34 mouse cellular contexts compared by ENCODE assay signal in genomic region chr7:130831586-130831985, GRCm38 (mm10). TPM values are rescaled to one million over a fixed set of nuclear protein-coding genes. Genes with fewer than 3 reads are reported as not detected.
DNase-seq lines count a peak whose midpoint lies in the region; ATAC-seq and TF ChIP-seq lines count a peak whose summit lies in the region.
"Had no signal": no experiment of that assay in that cellular context is flagged by ENCODE, and none has a peak within 500 bp of the region (broad histone marks: within the 10 kb centered on the region; RNA-seq: fewer than 3 reads in every experiment).

No protein-coding gene starts in this region.

- H3K4me3 ChIP-seq in kidney, embryonic 14.5 days (ENCODE audit: low read length), result no peak overlapping the region
- no peak overlapping the region for H3K4me3 ChIP-seq in liver, adult 2 months (ENCODE audit: insufficient read depth, low read depth, low read length)
- no peak overlapping the region for H3K4me3 ChIP-seq in liver, embryonic 12.5 days
- no peak overlapping the region for H3K4me3 ChIP-seq in embryonic facial prominence, embryonic 10.5 days
- H3K4me3 ChIP-seq: forebrain, embryonic 10.5 days; forebrain, embryonic 13.5 days; heart, adult 2 months; heart, embryonic 10.5 days; heart, embryonic 13.5 days; hindbrain, embryonic 12.5 days; hindbrain, embryonic 15.5 days had no signal

- H3K27ac ChIP-seq in kidney, embryonic 14.5 days (ENCODE audit: low read depth, low read length), result no peak overlapping the region
- H3K27ac ChIP-seq in liver, adult 2 months (replicated peaks; ENCODE audit: insufficient read depth, low read depth, low read length), result no peak overlapping the region
- H3K27ac ChIP-seq in liver, embryonic 12.5 days, result no peak overlapping the region
- no peak overlapping the region for H3K27ac ChIP-seq in embryonic facial prominence, embryonic 10.5 days (replicated peaks)
- H3K27ac ChIP-seq: forebrain, embryonic 10.5 days; forebrain, embryonic 13.5 days; heart, adult 2 months; heart, embryonic 10.5 days; heart, embryonic 13.5 days; hindbrain, embryonic 12.5 days; hindbrain, embryonic 15.5 days had no signal

- H3K4me1 ChIP-seq in kidney, embryonic 14.5 days (ENCODE audit: control insufficient read depth, insufficient read depth, low read length), result peaks cover 11% of the 10 kb centered on the region
- peaks cover 11% of the 10 kb centered on the region; the same call in 1 of the 2 replicates for H3K4me1 ChIP-seq in liver, adult 2 months (ENCODE audit: control insufficient read depth, insufficient read depth, low read length)
- H3K4me1 ChIP-seq in liver, embryonic 12.5 days, result 0 out of 2 replicates have a peak, but pooled peaks cover 3% of the 10 kb centered on the region
- peaks cover 22% of the 10 kb centered on the region for H3K4me1 ChIP-seq in embryonic facial prominence, embryonic 10.5 days

- 89% methylated on average over 5 of the region's 5 CpGs for WGBS in kidney, embryonic 14.5 days
- WGBS in liver, adult 2 months, result 53% methylated on average over 5 of the region's 5 CpGs
- WGBS in liver, embryonic 12.5 days (ENCODE audit: insufficient replicate concordance), result 73% methylated on average over 5 of the region's 5 CpGs
- 91% methylated on average over 5 of the region's 5 CpGs for WGBS in embryonic facial prominence, embryonic 10.5 days

- H3K4me2 ChIP-seq in kidney, embryonic 14.5 days (replicated peaks; ENCODE audit: low read depth, low read length), result no peak overlapping the region
- no peak overlapping the region for H3K4me2 ChIP-seq in liver, embryonic 12.5 days
- H3K4me2 ChIP-seq: forebrain, embryonic 13.5 days; heart, embryonic 13.5 days; hindbrain, embryonic 12.5 days; hindbrain, embryonic 15.5 days had no signal

- no peak for ATAC-seq in kidney, embryonic 14.5 days (ENCODE audit: low FRiP score, low TSS enrichment)
- ATAC-seq in liver, embryonic 12.5 days, result no peak
- ATAC-seq: forebrain, embryonic 13.5 days; forebrain, embryonic 16.5 days; Patski had no signal

- no peak for TF ChIP-seq POLR2A in liver, adult 2 months (IDR thresholded peaks at IDR 0.05; ENCODE audit: extremely low read depth, insufficient read depth, low read length)

- H3K9me3 ChIP-seq in kidney, embryonic 14.5 days (ENCODE audit: control insufficient read depth, low read length), result no peaks in the 10 kb centered on the region
- no peaks in the 10 kb centered on the region for H3K9me3 ChIP-seq in liver, embryonic 12.5 days (replicated peaks)
- H3K9me3 ChIP-seq in embryonic facial prominence, embryonic 10.5 days, result no peaks in the 10 kb centered on the region
- H3K9me3 ChIP-seq: forebrain, embryonic 10.5 days; forebrain, embryonic 13.5 days; heart, embryonic 10.5 days; heart, embryonic 13.5 days; hindbrain, embryonic 12.5 days; hindbrain, embryonic 15.5 days had no signal

- H3K79me2 ChIP-seq in liver, adult 2 months (ENCODE audit: control insufficient read depth, insufficient read depth, low read length), result no peaks in the 10 kb centered on the region

- no peaks in the 10 kb centered on the region for H3K27me3 ChIP-seq in kidney, embryonic 14.5 days (ENCODE audit: control insufficient read depth, insufficient read depth, low read length)
- H3K27me3 ChIP-seq in liver, adult 2 months (ENCODE audit: control insufficient read depth, insufficient read depth, low read length), result no peaks in the 10 kb centered on the region
- H3K27me3 ChIP-seq in liver, embryonic 12.5 days (replicated peaks), result peaks cover 7% of the 10 kb centered on the region
- peaks cover 33% of the 10 kb centered on the region for H3K27me3 ChIP-seq in embryonic facial prominence, embryonic 10.5 days (replicated peaks; ENCODE audit: low read depth, poor library complexity, severe bottlenecking)
- H3K27me3 ChIP-seq: hindbrain, embryonic 15.5 days; Patski had no signal

- no peak overlapping the region for H3K9ac ChIP-seq in kidney, embryonic 14.5 days (ENCODE audit: low read depth, low read length)
- no peak overlapping the region for H3K9ac ChIP-seq in liver, adult 2 months (ENCODE audit: low read depth, low read length)
- H3K9ac ChIP-seq in liver, embryonic 12.5 days, result no peak overlapping the region
- H3K9ac ChIP-seq: forebrain, embryonic 13.5 days; heart, embryonic 13.5 days; hindbrain, embryonic 12.5 days; hindbrain, embryonic 15.5 days had no signal

- TF ChIP-seq CTCF in liver, adult 2 months (IDR thresholded peaks at IDR 0.05; ENCODE audit: low read depth, low read length), result no peak

- H3K36me3 ChIP-seq in kidney, embryonic 14.5 days (ENCODE audit: control insufficient read depth, insufficient read depth, low read length), result no peaks in the 10 kb centered on the region
- no peaks in the 10 kb centered on the region for H3K36me3 ChIP-seq in liver, adult 2 months (ENCODE audit: control insufficient read depth, insufficient read depth, low read length)
- no peaks in the 10 kb centered on the region for H3K36me3 ChIP-seq in liver, embryonic 12.5 days
- H3K36me3 ChIP-seq in embryonic facial prominence, embryonic 10.5 days (replicated peaks), result no peaks in the 10 kb centered on the region
- H3K36me3 ChIP-seq: forebrain, embryonic 10.5 days; G1E; heart, embryonic 10.5 days; heart, embryonic 13.5 days; hindbrain, embryonic 12.5 days; hindbrain, embryonic 15.5 days had no signal

- DNase-seq in kidney, adult 18-20 months, result peak; percentile 73
- peak; percentile 82 for DNase-seq in liver, adult 2 months (ENCODE audit: extremely low read depth, low read depth, low spot score)
- peak; percentile 81 to 89 for DNase-seq in kidney, postnatal 25 days
- peak; percentile 70 for DNase-seq in yolk sac, embryonic 10.5 days (ENCODE audit: low spot score)
- DNase-seq in layer of hippocampus, adult 8-10 months (ENCODE audit: low spot score in 2 of 2), result no peak
- no peak for DNase-seq in embryonic facial prominence, embryonic 10.5 days (ENCODE audit: low spot score)
- DNase-seq: adrenal gland, adult 2 months; adrenal gland, postnatal 14 days; B cell, adult 2 months; cerebellum, adult 11 months; cerebellum, adult 8-10 months; cerebellum, postnatal 10 days; cerebellum, postnatal 36 days; embryo, embryonic 11 days; gastrocnemius, postnatal 10 days; gastrocnemius, postnatal 36 days; heart, adult 2 months; heart, postnatal 14 days; heart, postnatal 4 days had no signal

RNA-seq across cellular contexts. Expression of gene Plekha1, which starts 34.0 kb away (rescaled TPM):
- 36.7 and 72.9 TPM in 2 replicates for polyA plus RNA-seq in kidney, embryonic 14.5 days (2014; fragmentation: Nextera tagmentation; extraction: Ambion mirVana)
- 7.0 and 9.3 TPM in 2 replicates for total RNA-seq in liver, adult 2 months (2014; rRNA removed)
- 4.3 and 5.6 TPM in 2 replicates for polyA plus RNA-seq in liver, adult 2 months (2012; rRNA removed)
- polyA plus RNA-seq in liver, embryonic 12.5 days (2016; fragmentation: Nextera tagmentation; extraction: Ambion mirVana), result 10.3 and 11.0 TPM in 2 replicates
- total RNA-seq in layer of hippocampus, adult 8-10 months (2022), result 10 to 100 TPM; 87.2 to 97.4 (median 91.8) TPM
- polyA plus RNA-seq in embryonic facial prominence, embryonic 10.5 days (2016; fragmentation: Nextera tagmentation; extraction: Ambion mirVana), result 37.5 and 41.3 TPM in 2 replicates
- polyA plus RNA-seq: G1E had no signal

RNA-seq across cellular contexts. Expression of gene Btbd16, which starts 57.7 kb away (rescaled TPM):
- not detected in 2 replicates for polyA plus RNA-seq in kidney, embryonic 14.5 days (2014; fragmentation: Nextera tagmentation; extraction: Ambion mirVana)
- not detected in 2 replicates for total RNA-seq in liver, adult 2 months (2014; rRNA removed)
- 0.06 TPM in 1 of 2 replicates, not detected in the other for polyA plus RNA-seq in liver, adult 2 months (2012; rRNA removed)
- polyA plus RNA-seq in liver, embryonic 12.5 days (2016; fragmentation: Nextera tagmentation; extraction: Ambion mirVana), result not detected in 2 replicates
- total RNA-seq in layer of hippocampus, adult 8-10 months (2022), result under 1 TPM; 0.33 to 0.58 (median 0.46) TPM
- polyA plus RNA-seq in embryonic facial prominence, embryonic 10.5 days (2016; fragmentation: Nextera tagmentation; extraction: Ambion mirVana), result 0.14 TPM in 1 of 2 replicates, not detected in the other
- total RNA-seq: adrenal gland, adult 2 months; adrenal gland, postnatal 14 days; CH12.LX; gastrocnemius, adult 18-20 months; gastrocnemius, postnatal 36 days; heart, adult 2 months had no signal
- polyA plus RNA-seq: adrenal gland, adult 2 months; embryonic facial prominence, embryonic 11.5 days; embryonic facial prominence, embryonic 14.5 days; forebrain, embryonic 10.5 days; forebrain, embryonic 13.5 days; forebrain, embryonic 16.5 days; G1E; hindbrain, embryonic 12.5 days; hindbrain, embryonic 15.5 days had no signal

Comparison
In these comparisons a context has a peak if more than half of its experiments do, and no peak if none do; other contexts are left out.
1. DNase-seq: peak in kidney, adult 18-20 months (single experiment), liver, adult 2 months (single experiment), kidney, postnatal 25 days (2 of 2) and yolk sac, embryonic 10.5 days (single experiment); none in layer of hippocampus, adult 8-10 months (0 of 2) and embryonic facial prominence, embryonic 10.5 days (single experiment).